Mouse (Mus musculus): ENCODE data around the gene Macrod1.

GRCm38 (mm10) chr19:7014481-7015135, 42.0 kb upstream of the Macrod1 start:
- TF ChIP-seq CTCF (IDR thresholded peaks at IDR 0.05; ENCODE audit: borderline replicate concordance, extremely low read depth, insufficient read depth, insufficient read length) (no peak), POLR2A (IDR thresholded peaks at IDR 0.05; ENCODE audit: borderline replicate concordance, extremely low read depth, insufficient read depth, insufficient read length, poor library complexity, severe bottlenecking) (no peak)

Data from brain, embryonic 14.5 days (tissue).